Mouse (Mus musculus) ES-Bruce4 (cell line): ENCODE measurements around the gene Cox6b1. TPM values are rescaled to one million over a fixed set of nuclear protein-coding genes. Genes with fewer than 3 reads are reported as not detected.

Experiments used
- H3K27ac ChIP-seq: 2 replicates; pipeline ENCODE4 v1.5.1; 2012; ENCODE audit warnings: low read length, inconsistent platforms; ENCODE audit not compliant: insufficient read depth
- H3K27me3 ChIP-seq: 2 replicates; pipeline ENCODE4 v1.6.1; 2012; ENCODE audit warnings: mild to moderate bottlenecking, low read length, inconsistent platforms; ENCODE audit not compliant: control insufficient read depth, poor library complexity, insufficient read depth, severe bottlenecking
- H3K36me3 ChIP-seq: 2 replicates; pipeline ENCODE4 v1.6.1; 2012; ENCODE audit warnings: inconsistent platforms, mild to moderate bottlenecking, low read length, moderate library complexity; ENCODE audit not compliant: control insufficient read depth, poor library complexity, insufficient read depth, severe bottlenecking
- H3K4me1 ChIP-seq: one replicate; pipeline ENCODE4 v1.8.1; 2011; ENCODE audit warnings: low read length; ENCODE audit not compliant: control insufficient read depth, insufficient read depth
- H3K4me3 ChIP-seq: 2 replicates; pipeline ENCODE4 v1.5.1; 2011; ENCODE audit warnings: low read depth, mild to moderate bottlenecking, low read length
- H3K9ac ChIP-seq: 2 replicates; pipeline ENCODE4 v1.6.1; 2012; ENCODE audit warnings: low read depth, mild to moderate bottlenecking, inconsistent platforms; ENCODE audit not compliant: poor library complexity, severe bottlenecking
- H3K9me3 ChIP-seq: replicated peaks from 2 replicates; pipeline ENCODE4 v1.6.1; 2012; ENCODE audit warnings: mild to moderate bottlenecking, low read length, inconsistent platforms; ENCODE audit not compliant: control insufficient read depth, poor library complexity, insufficient read depth, severe bottlenecking
- CTCF ChIP-seq: IDR thresholded peaks from one replicate; pipeline ENCODE4 v1.8.1; 2011; ENCODE audit warnings: low read depth, low read length
- EP300 ChIP-seq: IDR thresholded peaks from 2 replicates; pipeline ENCODE4 v1.6.1; 2011; ENCODE audit warnings: low read depth, low read length; ENCODE audit not compliant: insufficient read depth
- POLR2A ChIP-seq: IDR thresholded peaks from one replicate; pipeline ENCODE4 v1.8.1; 2011; ENCODE audit warnings: low read length; ENCODE audit not compliant: insufficient read depth
- polyA plus RNA-seq: library from polyadenylated mRNA; stranded (reverse); fragments of >200 nt; gene quantifications from 2 replicates; pipeline ENCODE4 v1.2.4, GENCODE M21; 2011; ENCODE audit warnings: low read depth; ENCODE audit not compliant: missing spikeins, insufficient read depth, insufficient read length

The Cox6b1 gene
- polyA plus RNA-seq, 1 experiment: 569 TPM

- H3K9me3 ChIP-seq: no peaks in the 10 kb centered on the region
- H3K36me3 ChIP-seq: no peaks in the 10 kb centered on the region
- H3K27me3 ChIP-seq: no peaks in the 10 kb centered on the region
- H3K4me1 ChIP-seq: peaks cover 9% of the 10 kb centered on the region
- H3K27ac ChIP-seq: no peak overlapping the region
- H3K9ac ChIP-seq: no peak overlapping the region
- no peak for TF ChIP-seq POLR2A
- TF ChIP-seq EP300: no peak
- no peak for TF ChIP-seq CTCF
- H3K4me3 ChIP-seq: no peak overlapping the region
These were observed 29.9 kb downstream of the Cox6b1 start for GRCm38 (mm10) chr7:30596093-30596492.

DNA sequence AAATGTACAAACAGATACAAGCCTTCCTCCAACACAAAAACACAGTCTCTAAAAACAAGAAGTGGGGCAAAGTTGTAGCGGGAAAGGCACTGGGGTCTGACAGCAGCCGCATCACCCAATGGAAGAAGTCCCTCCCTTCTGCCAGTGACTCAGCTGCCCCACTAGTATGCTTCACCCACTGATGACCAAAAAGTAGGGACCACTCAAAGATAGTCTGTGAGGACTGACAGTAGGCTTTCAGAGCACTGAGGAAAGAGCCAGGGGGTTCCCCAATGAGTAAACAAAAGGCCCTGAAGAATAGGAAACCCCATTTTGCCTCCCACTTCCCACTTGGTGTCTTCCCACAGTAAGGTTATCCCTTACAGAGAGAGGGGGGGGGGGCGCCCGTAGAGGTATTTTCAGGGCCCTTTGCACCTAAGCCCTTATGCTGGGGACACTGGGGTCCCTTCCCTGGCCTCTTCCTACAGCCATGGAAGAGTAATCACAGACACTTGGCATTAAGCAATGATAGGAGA is 31.4 kb downstream of the Cox6b1 start:
- Histone ChIP-seq H3K9me3 (no peaks in the 10 kb centered on the region), H3K27ac (no peak overlapping the region), H3K9ac (no peak overlapping the region), H3K4me3 (no peak overlapping the region), H3K4me1 (peaks cover 9% of the 10 kb centered on the region), H3K27me3 (no peaks in the 10 kb centered on the region), H3K36me3 (no peaks in the 10 kb centered on the region)
- TF ChIP-seq CTCF (no peak), POLR2A (no peak), EP300 (no peak)

DNA sequence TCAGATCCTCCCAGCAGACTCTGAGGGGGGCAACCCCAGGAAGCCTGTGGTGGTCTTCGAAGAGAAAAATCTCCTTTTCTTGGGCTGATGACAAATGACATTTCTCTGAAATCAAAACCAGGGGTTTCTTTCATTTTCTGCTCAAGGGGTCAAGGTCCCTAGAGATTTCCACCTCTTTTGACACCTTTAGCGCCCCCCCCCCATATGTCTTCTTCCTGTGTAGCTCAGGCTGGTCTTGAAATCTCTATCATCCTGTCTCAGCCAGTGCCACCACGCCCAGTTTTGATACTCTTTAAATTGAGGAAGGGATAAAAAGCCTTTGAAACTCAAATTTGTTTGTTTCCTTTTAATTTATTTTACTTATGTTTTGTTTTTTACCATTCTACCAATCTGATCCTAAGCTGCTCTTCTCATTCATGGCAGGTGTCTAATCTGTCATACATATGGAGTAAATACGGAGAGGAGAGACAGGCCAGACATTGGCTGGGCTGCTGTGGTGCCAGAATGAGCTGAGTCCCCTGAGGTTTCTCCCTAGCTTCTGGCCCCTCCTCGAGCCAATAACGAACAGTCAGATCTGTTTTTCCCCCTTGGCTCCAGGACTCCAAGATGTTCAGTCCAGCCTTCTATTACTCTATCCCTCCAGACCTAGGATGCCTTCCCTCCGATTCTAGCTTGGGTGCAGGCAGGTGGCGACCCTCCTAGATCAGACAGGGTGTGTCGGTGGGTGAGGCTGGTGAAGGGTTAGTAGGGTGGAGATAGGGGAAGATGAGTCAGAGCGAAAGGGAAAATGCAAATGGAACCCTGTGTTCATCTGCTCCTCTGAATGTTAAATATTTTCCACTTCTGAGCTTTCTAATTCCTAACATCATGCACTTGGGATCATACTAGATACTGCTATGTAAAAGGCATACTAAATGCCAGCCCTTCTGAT is 32.1 kb downstream of the Cox6b1 start:
- H3K4me1 ChIP-seq: peaks cover 9% of the 10 kb centered on the region
- H3K27me3 ChIP-seq: no peaks in the 10 kb centered on the region
- H3K27ac ChIP-seq: no peak overlapping the region
- TF ChIP-seq EP300 (no peak), POLR2A (no peak), CTCF (no peak)
- no peak overlapping the region for H3K4me3 ChIP-seq
- no peaks in the 10 kb centered on the region for H3K9me3 ChIP-seq
- H3K9ac ChIP-seq: no peak overlapping the region
- H3K36me3 ChIP-seq: no peaks in the 10 kb centered on the region

DNA sequence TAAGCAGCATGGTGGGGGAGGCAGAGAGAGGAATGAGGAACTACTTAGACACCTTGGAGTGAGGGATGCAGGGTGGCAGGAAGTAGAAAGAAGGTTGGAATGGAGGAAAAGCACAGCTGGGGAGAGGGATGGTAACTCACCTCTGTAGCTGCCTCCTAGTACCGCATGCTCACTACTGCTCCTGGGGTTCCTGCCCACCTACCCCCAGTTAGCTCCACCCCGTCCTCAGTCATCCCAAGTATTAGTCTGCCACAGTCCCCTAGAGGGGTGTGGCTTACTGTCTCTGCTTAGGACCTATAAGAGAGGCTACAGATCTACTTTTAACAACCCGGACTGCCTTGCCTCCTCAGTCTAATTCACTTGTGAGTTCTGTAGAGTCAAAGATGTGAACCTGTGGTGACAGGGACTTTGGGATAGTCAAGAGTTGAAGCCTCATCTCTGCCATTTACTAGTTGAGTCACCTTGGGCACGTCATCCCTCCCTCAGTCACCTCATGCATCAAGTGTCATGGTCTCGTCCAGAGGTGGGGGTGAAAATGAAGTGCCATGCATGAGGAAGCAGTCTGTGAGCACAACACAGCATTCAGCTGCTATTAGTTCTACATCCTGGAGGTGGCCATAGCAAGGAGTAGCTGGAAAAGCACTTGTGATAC is 33.1 kb downstream of the Cox6b1 start:
- Histone ChIP-seq H3K27me3 (no peaks in the 10 kb centered on the region), H3K4me3 (peak overlapping the region; percentile 11; the same call in 1 of the 2 replicates), H3K9me3 (no peaks in the 10 kb centered on the region), H3K9ac (no peak overlapping the region), H3K27ac (no peak overlapping the region), H3K4me1 (peaks cover 9% of the 10 kb centered on the region), H3K36me3 (no peaks in the 10 kb centered on the region)
- TF ChIP-seq CTCF (no peak), POLR2A (no peak), EP300 (no peak)

- H3K4me3 ChIP-seq: no peak overlapping the region
- H3K27me3 ChIP-seq: no peaks in the 10 kb centered on the region
- H3K9me3 ChIP-seq: no peaks in the 10 kb centered on the region
- no peak overlapping the region for H3K27ac ChIP-seq
- H3K4me1 ChIP-seq: peaks cover 9% of the 10 kb centered on the region
- TF ChIP-seq CTCF (no peak), EP300 (no peak), POLR2A (no peak)
- peaks cover under 1% of the 10 kb centered on the region; the same call in 1 of the 2 replicates for H3K36me3 ChIP-seq
- H3K9ac ChIP-seq: peak overlapping the region; percentile 16
These were observed 34.4 kb downstream of the Cox6b1 start for GRCm38 (mm10) chr7:30591605-30591951.
